ENCODE assay signal across 8 mouse cellular contexts in the genomic region with DNA sequence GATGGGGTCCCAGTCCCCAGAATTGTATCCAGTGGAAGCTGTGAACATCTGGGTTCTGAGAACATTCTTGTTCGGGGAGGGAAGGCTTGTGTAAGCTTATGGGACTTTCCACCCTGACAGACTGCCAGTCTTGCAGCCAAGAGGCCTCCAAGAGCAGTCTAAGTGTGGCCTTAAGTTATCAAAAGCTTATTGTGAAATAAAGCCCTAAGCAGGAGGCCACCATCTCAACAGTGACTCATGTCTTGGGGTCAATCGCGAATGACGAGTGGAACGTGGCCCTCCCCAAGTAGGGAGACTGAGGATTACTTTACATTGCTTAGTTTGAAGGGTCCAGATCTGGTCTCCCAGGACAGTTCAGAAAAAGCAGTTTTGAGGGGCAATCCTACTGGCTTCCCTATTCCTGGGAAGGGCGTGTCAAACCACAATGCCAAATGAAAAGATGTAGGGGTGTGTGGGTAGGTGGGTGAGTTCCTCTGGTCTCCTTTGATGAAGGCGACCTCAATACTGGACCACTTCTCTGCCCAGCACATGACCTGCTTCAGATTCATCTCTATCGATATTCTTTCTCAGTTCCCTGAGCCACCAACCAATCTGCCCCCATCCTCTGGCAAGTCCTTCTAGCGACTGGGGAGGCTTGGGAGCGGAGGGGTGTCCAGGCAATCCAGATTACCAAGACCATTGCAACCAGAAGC. TPM values are rescaled to one million over a fixed set of nuclear protein-coding genes. Genes with fewer than 3 reads are reported as not detected.
DNase-seq lines count a peak whose midpoint lies in the region; ATAC-seq lines count a peak whose summit lies in the region.

TSS of gene Dclk1 (plus strand) at position 635 of the 692 bp plus-strand sequence.

- no peaks in the 10 kb centered on the region for H3K9me3 ChIP-seq in intestine, embryonic 14.5 days (ENCODE audit: control insufficient read depth, low read length)
- H3K9me3 ChIP-seq in lung, embryonic 15.5 days: no peaks in the 10 kb centered on the region

- H3K9ac ChIP-seq in intestine, embryonic 14.5 days (ENCODE audit: low read length): peak within 1 kb of the TSS; percentile 45
- peak within 1 kb of the TSS; percentile 43 for H3K9ac ChIP-seq in lung, embryonic 15.5 days

- 39% methylated on average over 10 of the region's 10 CpGs for WGBS in intestine, embryonic 14.5 days
- WGBS in lung, embryonic 15.5 days: 36% methylated on average over 10 of the region's 10 CpGs

- peaks cover 14% of the 10 kb centered on the region; the same call in 1 of the 2 replicates for H3K27me3 ChIP-seq in intestine, embryonic 14.5 days (replicated peaks; ENCODE audit: control insufficient read depth, insufficient read depth, low read length)
- peaks cover 28% of the 10 kb centered on the region for H3K27me3 ChIP-seq in lung, embryonic 15.5 days

- H3K27ac ChIP-seq in intestine, embryonic 14.5 days (ENCODE audit: low read depth): no peak within 1 kb of the TSS
- H3K27ac ChIP-seq in lung, embryonic 15.5 days: no peak within 1 kb of the TSS

- DNase-seq in 3T3-L1 (ENCODE audit: low read depth, low spot score) (peak; percentile 91), NIH3T3 (ENCODE audit: low read depth) (peak; percentile 70)
- DNase-seq in gastrocnemius, postnatal 14 days: peak; percentile 47
- no peak for DNase-seq in intestine, embryonic 14.5 days (ENCODE audit: low spot score)
- DNase-seq in embryo, embryonic 10.5 days (ENCODE audit: low spot score): no peak
- DNase-seq in cerebellum, adult 11-12 months: no peak
- DNase-seq in kidney, adult 8-10 months: no peak

- intact Hi-C loops in gastrocnemius, postnatal 14 days (cut with DNase I; ENCODE audit: low total_unique reads): loop anchor here (2.0 kb wide), 1 partner anchor 35 kb away; no protein-coding TSS in a partner anchor

- H3K4me3 ChIP-seq in intestine, embryonic 14.5 days (ENCODE audit: low read depth, low read length): peak within 1 kb of the TSS; percentile 49
- peak within 1 kb of the TSS; percentile 51 for H3K4me3 ChIP-seq in lung, embryonic 15.5 days

- H3K36me3 ChIP-seq in intestine, embryonic 14.5 days (ENCODE audit: control insufficient read depth, insufficient read depth, low read length): no peaks in the 10 kb centered on the region
- no peaks in the 10 kb centered on the region for H3K36me3 ChIP-seq in lung, embryonic 15.5 days

- ATAC-seq in intestine, embryonic 14.5 days (replicated peaks; ENCODE audit: low FRiP score, low TSS enrichment, low read depth): 0 out of 2 replicates have a peak, but pooled peaks have one; percentile 21
- ATAC-seq in lung, embryonic 15.5 days (ENCODE audit: borderline replicate concordance, extremely low read depth, low FRiP score, low TSS enrichment): peak; percentile 7; the same call in 1 of the 2 replicates

- H3K4me1 ChIP-seq in intestine, embryonic 14.5 days (replicated peaks; ENCODE audit: control insufficient read depth, insufficient read depth, low read length): peaks cover 3% of the 10 kb centered on the region; the same call in 1 of the 2 replicates
- peaks cover 19% of the 10 kb centered on the region for H3K4me1 ChIP-seq in lung, embryonic 15.5 days

- H3K4me2 ChIP-seq in intestine, embryonic 14.5 days (ENCODE audit: low read length): peak within 1 kb of the TSS; percentile 81
- H3K4me2 ChIP-seq in lung, embryonic 15.5 days: peak within 1 kb of the TSS; percentile 96

RNA-seq across cellular contexts. Expression of gene Dclk1, which starts in this region (rescaled TPM):
- total RNA-seq in gastrocnemius, postnatal 14 days (2021): 10 to 100 TPM in 1 of 2 experiments, 1 to 10 TPM in 1; 9.2 to 11.1 TPM
- 14.2 and 15.5 TPM in 2 replicates for polyA plus RNA-seq in intestine, embryonic 14.5 days (2014; fragmentation: Nextera tagmentation; extraction: Ambion mirVana)
- 10.7 and 13.2 TPM in 2 replicates for polyA plus RNA-seq in lung, embryonic 15.5 days (2015; fragmentation: Nextera tagmentation; extraction: Ambion mirVana)

Comparison
In these comparisons a context has a peak if more than half of its experiments do, and no peak if none do; other contexts are left out.
1. DNase-seq: peak in 3T3-L1 (single experiment), NIH3T3 (single experiment) and gastrocnemius, postnatal 14 days (single experiment); none in intestine, embryonic 14.5 days (single experiment), embryo, embryonic 10.5 days (single experiment), cerebellum, adult 11-12 months (single experiment) and kidney, adult 8-10 months (0 of 2).